Mouse (Mus musculus): ENCODE measurements around the gene 1810049J17Rik. TPM values are rescaled to one million over a fixed set of nuclear protein-coding genes. Genes with fewer than 3 reads are reported as not detected.

Gene 1810049J17Rik
- polyA plus RNA-seq, 1 experiment from 2014 or later, result 1.1 TPM

DNA sequence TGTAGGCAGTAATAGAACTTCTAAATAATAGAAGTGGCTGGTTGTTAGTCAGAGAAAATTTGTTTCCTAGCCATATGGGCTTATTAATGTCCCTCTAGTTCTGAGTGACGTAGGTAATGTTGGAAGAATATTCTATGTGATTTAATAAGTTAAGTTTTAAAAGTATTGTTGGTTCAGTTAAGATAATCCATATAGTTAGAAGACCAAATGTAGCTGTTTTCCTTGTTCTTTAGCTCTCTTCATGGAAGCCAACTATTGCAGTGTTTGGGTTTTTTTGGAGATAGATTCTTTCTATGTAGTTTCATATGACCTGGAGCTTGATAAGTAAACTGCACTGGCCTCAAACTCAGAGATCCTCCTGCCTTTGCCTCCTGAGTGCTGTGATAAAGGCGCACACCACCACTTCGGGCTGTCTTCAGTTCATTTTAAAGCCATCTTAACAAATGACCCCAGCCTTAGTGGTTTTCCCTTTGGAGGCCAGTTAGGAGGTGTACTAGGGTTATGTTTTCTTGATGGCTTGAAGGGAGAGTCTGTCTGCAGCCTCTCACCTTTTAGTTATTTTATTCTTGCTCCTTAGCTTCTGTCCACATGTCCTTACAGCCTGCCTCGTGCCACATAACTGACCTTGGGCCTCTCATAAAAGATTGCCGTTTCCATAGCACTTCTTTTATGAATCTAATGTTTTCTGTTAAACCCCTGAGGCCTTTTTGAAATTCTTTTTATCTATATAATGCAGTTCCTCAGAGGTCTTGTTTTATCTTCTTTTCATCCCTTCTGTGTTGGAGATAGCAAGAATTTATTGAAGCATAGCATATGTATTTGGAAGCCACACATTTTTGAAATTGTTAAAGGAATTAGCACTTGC, 19.1 kb upstream of the 1810049J17Rik start:
- no peak overlapping the region for H3K4me2 ChIP-seq
- WGBS, result 29% methylated on average over 5 of the region's 5 CpGs
- H3K27ac ChIP-seq, result 0 out of 2 replicates have a peak overlapping the region, but pooled peaks have one; percentile 64
- ATAC-seq (replicated peaks), result no peak
- H3K4me1 ChIP-seq, result peaks cover 8% of the 10 kb centered on the region
- no peak overlapping the region for H3K9ac ChIP-seq
- no peak overlapping the region for H3K4me3 ChIP-seq
- no peaks in the 10 kb centered on the region for H3K27me3 ChIP-seq (replicated peaks)
- H3K36me3 ChIP-seq (replicated peaks), result peaks cover 2% of the 10 kb centered on the region; the same call in 1 of the 2 replicates
- H3K9me3 ChIP-seq, result no peaks in the 10 kb centered on the region

DNA sequence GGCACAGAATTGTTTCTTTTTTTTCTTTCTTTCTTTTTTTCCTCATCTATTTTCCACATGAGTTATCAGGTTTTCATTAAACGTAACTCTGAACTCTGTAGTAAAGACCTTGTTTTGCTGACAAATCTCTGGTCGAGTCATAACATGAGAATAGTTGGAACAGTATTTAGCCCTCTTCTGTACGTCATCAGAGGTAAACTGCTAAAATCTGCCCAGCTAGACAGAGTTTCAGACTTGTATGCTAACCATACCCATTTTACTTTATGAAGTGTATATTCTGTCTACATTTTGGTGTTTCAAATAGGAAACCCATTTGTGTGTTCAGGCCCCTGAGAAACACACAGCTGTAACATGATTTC, 16.1 kb upstream of the 1810049J17Rik start:
- no peak overlapping the region for H3K9ac ChIP-seq
- H3K4me3 ChIP-seq, result no peak overlapping the region
- H3K4me1 ChIP-seq, result peaks cover 8% of the 10 kb centered on the region
- H3K36me3 ChIP-seq (replicated peaks), result 0 out of 2 replicates have a peak, but pooled peaks cover under 1% of the 10 kb centered on the region
- no peak overlapping the region for H3K4me2 ChIP-seq
- ATAC-seq (replicated peaks), result no peak
- H3K9me3 ChIP-seq, result no peaks in the 10 kb centered on the region
- 77% methylated on average over 3 of the region's 3 CpGs for WGBS
- no peak overlapping the region for H3K27ac ChIP-seq
- H3K27me3 ChIP-seq (replicated peaks), result no peaks in the 10 kb centered on the region

DNA sequence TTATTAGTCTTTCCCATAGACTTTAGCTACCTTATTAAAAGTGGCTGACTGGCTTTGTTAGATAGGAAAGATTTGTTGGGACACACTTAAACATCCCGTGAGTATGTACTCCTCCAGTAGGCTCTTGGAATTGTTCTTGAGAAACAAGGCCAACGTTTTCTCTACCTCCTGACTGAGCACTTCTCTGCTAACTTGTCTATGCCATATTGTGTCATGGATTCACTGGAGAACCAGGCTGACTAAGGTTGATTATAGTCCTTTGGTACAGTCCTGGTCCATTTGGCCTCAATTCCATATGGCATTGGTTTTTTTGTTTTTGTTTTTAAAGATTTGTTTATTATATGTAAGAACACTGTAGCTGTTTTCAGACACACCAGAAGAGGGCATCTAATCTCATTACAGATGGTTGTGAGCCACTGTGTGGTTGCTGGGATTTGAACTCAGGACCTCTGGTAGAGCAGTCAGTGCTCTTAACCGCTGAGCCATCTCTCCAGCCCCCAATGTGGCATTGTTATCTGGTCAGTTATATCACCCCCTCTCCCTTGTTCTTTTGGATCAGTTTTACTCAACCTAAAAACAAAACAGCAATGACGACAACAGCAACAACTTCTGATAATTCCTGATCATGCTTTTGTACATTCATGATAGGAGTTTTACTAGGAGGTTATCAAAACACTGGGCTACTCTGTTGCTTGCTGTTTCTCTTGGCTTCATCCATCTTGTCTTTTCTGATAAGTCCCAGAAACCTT, 15.5 kb upstream of the 1810049J17Rik start:
- Histone ChIP-seq H3K27me3 (replicated peaks) (no peaks in the 10 kb centered on the region), H3K4me2 (no peak overlapping the region), H3K9me3 (no peaks in the 10 kb centered on the region), H3K9ac (no peak overlapping the region), H3K4me3 (no peak overlapping the region), H3K27ac (no peak overlapping the region), H3K36me3 (replicated peaks) (no peaks in the 10 kb centered on the region), H3K4me1 (peaks cover 8% of the 10 kb centered on the region)
- no peak for ATAC-seq (replicated peaks)
- WGBS, result 88% methylated on average over 4 of the region's 4 CpGs

DNA sequence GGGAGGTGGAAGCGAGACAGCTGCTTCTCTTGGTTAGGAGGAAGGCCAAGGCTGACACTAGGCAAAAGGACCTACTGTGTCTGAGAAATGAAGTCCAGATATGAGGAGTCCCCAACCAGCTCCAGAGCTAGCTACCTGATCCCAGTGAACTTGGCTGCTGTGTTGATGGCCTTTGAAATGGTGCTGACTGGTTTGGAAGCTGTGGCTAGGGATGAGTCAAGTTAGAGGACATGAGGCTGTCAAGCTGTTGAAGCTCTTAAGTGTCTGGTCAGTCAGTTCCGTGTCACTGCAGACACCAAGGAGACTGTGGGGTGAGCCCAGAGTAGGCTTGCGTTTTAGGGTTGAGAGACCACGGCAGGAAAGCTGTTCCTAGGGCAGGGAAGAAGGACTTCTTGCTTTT, 12.7 kb upstream of the 1810049J17Rik start:
- 82% methylated on average over 4 of the region's 4 CpGs for WGBS
- H3K36me3 ChIP-seq (replicated peaks), result no peaks in the 10 kb centered on the region

DNA sequence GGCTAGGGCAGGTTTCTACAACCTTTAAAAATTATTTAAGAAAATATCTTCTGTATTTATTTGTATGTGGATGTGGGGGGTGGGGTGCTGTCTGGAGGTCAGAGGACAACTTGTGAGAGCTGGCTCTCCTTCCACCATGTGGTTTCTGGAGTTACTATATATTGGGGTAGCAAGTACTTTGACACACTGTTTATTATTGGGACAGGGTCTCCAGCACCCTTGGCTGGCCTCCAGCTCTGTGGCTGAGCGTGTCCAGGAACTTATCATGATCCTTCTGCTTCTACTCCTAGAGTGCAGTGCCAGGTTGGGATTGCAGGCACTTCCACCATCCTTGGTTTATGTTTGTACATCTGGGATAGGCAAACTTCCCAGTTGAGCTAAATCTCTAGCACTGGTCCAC, 9.6 kb upstream of the 1810049J17Rik start:
- H3K9ac ChIP-seq, result no peak overlapping the region
- ATAC-seq (replicated peaks), result no peak
- 71% methylated on average over 1 of the region's 1 CpGs for WGBS

More for the DNA sequence above, 12.7 kb upstream of the 1810049J17Rik start:
- Histone ChIP-seq H3K27ac (no peak overlapping the region), H3K9me3 (no peaks in the 10 kb centered on the region), H3K27me3 (replicated peaks) (no peaks in the 10 kb centered on the region), H3K9ac (no peak overlapping the region), H3K4me1 (no peaks in the 10 kb centered on the region; the same call in 1 of the 2 replicates), H3K4me3 (no peak overlapping the region), H3K4me2 (no peak overlapping the region)
- ATAC-seq (replicated peaks), result no peak

DNA sequence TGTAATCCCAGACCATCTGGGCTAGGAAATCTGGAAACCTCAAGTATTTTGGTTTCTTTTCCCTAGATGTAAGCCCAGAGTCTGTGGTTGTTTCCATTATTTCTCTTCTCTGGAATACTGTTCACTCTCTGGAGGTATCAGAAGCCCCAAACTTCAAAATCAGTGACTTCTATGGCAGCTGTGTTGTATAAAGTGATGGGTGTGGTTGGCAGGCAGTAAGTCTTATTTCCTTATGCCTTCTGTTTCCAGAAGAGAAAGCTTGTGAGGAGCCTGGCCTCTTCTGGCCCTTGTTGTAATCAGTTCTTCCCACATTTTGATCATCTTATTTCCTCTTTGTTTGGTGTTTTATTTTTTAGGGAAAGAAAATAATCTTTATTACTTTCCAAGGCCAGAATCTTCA, 9.2 kb upstream of the 1810049J17Rik start:
- Histone ChIP-seq H3K9ac (no peak overlapping the region), H3K4me3 (no peak overlapping the region), H3K4me2 (no peak overlapping the region), H3K27me3 (replicated peaks) (no peaks in the 10 kb centered on the region), H3K27ac (no peak overlapping the region), H3K36me3 (replicated peaks) (no peaks in the 10 kb centered on the region), H3K4me1 (no peaks in the 10 kb centered on the region; the same call in 1 of the 2 replicates), H3K9me3 (no peaks in the 10 kb centered on the region)
- no peak for ATAC-seq (replicated peaks)

More for the DNA sequence above, 9.6 kb upstream of the 1810049J17Rik start:
- no peaks in the 10 kb centered on the region for H3K9me3 ChIP-seq
- H3K36me3 ChIP-seq (replicated peaks), result no peaks in the 10 kb centered on the region
- H3K4me1 ChIP-seq, result no peaks in the 10 kb centered on the region; the same call in 1 of the 2 replicates
- no peak overlapping the region for H3K27ac ChIP-seq
- no peak overlapping the region for H3K4me3 ChIP-seq
- H3K4me2 ChIP-seq, result no peak overlapping the region
- H3K27me3 ChIP-seq (replicated peaks), result no peaks in the 10 kb centered on the region

DNA sequence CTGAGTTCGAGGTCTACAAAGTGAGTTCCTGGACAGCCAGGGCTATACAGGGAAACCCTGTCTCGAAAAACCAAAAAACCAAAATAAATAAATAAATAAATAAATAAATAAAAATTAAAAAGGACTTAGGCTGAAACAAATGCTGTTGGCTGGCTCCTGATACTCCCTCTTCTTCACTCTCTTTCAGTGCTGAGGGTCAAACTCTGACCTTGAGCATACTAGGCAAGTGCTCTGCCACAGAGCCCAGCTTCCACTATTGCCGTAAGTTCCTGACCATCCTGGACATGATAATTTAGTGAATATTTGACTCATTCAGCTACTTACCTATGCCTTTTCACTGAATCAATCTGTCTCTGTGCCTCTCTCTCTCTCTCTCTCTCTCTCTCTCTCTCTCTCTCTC, 8.7 kb upstream of the 1810049J17Rik start:
- no peak for ATAC-seq (replicated peaks)
- Histone ChIP-seq H3K4me1 (peaks cover 4% of the 10 kb centered on the region; the same call in 1 of the 2 replicates), H3K4me2 (no peak overlapping the region), H3K27ac (no peak overlapping the region), H3K9me3 (no peaks in the 10 kb centered on the region), H3K27me3 (replicated peaks) (no peaks in the 10 kb centered on the region), H3K9ac (no peak overlapping the region), H3K4me3 (no peak overlapping the region), H3K36me3 (replicated peaks) (no peaks in the 10 kb centered on the region)
- WGBS, result 89% methylated on average over 3 of the region's 3 CpGs

DNA sequence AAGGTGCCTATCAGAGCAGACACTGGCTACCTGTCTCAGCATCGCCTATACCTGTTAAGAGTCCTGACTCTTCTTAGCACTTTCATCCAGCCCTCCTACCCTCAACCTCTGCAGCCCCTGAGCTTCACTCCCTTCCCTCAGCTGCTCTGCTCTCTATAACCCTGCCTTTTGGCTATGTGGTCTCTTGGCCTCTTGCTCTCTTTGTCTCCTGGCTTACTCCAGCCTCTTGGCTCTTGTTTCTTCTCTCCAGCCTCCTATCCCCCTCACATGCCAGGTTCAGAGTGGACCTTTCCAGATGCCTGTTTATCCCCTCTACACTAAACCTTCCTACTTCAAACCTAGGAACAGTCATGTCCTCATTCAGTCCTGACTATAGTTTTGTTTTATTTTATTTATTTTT, 2.6 kb upstream of the 1810049J17Rik start:
- no peaks in the 10 kb centered on the region; the same call in 1 of the 2 replicates for H3K27me3 ChIP-seq (replicated peaks)
- no peaks in the 10 kb centered on the region for H3K36me3 ChIP-seq (replicated peaks)
- ATAC-seq (replicated peaks), result no peak
- no peak overlapping the region for H3K4me3 ChIP-seq
- H3K9me3 ChIP-seq, result no peaks in the 10 kb centered on the region
- H3K4me1 ChIP-seq, result peaks cover 29% of the 10 kb centered on the region
- H3K9ac ChIP-seq, result no peak overlapping the region
- no peak overlapping the region for H3K4me2 ChIP-seq
- H3K27ac ChIP-seq, result no peak overlapping the region
- 86% methylated on average over 1 of the region's 1 CpGs for WGBS

DNA sequence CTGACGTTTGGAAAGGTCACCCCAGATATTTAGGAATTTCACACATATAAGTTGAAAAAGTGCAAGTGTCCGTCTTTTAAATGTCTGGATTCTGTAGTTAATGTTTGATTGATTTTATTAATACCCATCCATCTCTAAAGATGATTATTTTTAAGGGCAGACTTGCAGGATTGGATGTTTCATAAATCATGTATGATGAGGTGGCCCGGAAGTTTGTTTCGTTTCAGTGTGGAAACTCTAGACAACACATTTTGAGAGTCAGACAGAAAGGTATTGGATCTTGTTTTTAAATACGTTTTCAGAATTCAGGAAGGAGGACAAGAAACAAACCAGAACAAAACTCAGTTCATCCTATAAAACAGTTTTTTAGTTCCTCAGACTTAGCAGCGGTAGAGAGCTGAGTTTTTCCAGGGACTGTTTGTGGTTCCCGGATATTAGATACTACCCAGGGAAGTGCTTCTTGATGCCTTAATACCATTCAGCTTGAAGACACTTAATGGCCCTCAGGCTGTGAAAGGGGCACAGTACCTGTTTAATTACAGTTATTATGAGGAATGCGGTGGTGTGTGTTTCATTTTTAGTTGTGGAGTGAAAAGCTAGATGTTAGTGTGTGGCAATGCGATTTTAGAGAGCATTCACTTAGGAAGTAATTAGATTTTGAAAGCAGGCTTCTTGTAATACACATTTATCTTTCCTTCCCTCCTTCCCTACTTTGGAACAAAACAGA, 1.1 kb upstream of the 1810049J17Rik start:
- H3K36me3 ChIP-seq (replicated peaks), result no peaks in the 10 kb centered on the region

DNA sequence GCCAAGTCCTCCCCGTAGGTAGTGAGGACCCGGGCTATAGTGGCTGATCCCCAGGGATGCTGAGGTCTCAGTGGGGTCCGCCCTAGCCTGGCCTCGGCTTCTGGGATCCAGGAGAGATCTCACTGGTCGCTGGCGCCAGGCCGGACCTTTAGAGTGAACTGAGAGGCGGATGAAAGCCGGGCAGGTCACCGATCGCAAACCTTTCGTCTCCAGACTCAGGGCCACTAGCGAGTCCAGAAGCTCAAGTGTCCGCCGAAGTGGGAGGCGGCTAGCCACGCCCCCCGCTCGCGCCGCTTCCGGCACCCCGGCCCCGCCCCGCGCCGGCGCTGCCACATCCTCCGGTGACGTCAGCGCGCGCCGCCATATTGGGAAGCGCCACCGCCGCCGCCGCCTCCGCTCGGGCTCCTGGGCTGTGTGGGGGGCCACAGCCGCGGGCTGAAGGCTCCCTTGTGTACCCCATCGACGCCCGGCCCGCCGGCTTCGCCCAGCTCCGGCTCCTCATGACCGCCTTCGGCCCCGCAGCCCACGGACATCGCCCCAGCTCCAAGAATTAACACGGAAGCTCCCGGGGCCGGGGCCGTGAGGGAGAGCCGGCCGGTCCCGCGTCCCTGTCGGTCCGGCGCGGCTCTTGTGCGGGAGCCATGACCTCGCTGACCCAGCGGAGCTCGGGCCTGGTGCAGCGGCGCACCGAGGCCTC, 460 bp downstream of the 1810049J17Rik start, which contains the start of gene Golph3:
TSS of gene Golph3 (plus strand) at position 360 of the 697 bp plus-strand sequence.
- peak; percentile 97 for ATAC-seq (replicated peaks)
- Histone ChIP-seq H3K27ac (peak within 1 kb of the TSS; percentile 96), H3K9me3 (no peaks in the 10 kb centered on the region), H3K9ac (peak within 1 kb of the TSS; percentile 92), H3K27me3 (replicated peaks) (peaks cover 4% of the 10 kb centered on the region; the same call in 1 of the 2 replicates), H3K36me3 (replicated peaks) (no peaks in the 10 kb centered on the region), H3K4me1 (peaks cover 29% of the 10 kb centered on the region), H3K4me3 (peak within 1 kb of the TSS; percentile 91), H3K4me2 (peak within 1 kb of the TSS; percentile 78)
- 0% methylated on average over 70 of the region's 74 CpGs for WGBS

More for the DNA sequence above, 1.1 kb upstream of the 1810049J17Rik start:
- 18% methylated on average over 9 of the region's 9 CpGs for WGBS
- Histone ChIP-seq H3K4me1 (peaks cover 29% of the 10 kb centered on the region), H3K4me3 (peak overlapping the region; percentile 91), H3K9ac (peak overlapping the region; percentile 92), H3K4me2 (peak overlapping the region; percentile 78), H3K27me3 (replicated peaks) (peaks cover 4% of the 10 kb centered on the region; the same call in 1 of the 2 replicates), H3K27ac (no peak overlapping the region), H3K9me3 (no peaks in the 10 kb centered on the region)
- no peak for ATAC-seq (replicated peaks)

DNA sequence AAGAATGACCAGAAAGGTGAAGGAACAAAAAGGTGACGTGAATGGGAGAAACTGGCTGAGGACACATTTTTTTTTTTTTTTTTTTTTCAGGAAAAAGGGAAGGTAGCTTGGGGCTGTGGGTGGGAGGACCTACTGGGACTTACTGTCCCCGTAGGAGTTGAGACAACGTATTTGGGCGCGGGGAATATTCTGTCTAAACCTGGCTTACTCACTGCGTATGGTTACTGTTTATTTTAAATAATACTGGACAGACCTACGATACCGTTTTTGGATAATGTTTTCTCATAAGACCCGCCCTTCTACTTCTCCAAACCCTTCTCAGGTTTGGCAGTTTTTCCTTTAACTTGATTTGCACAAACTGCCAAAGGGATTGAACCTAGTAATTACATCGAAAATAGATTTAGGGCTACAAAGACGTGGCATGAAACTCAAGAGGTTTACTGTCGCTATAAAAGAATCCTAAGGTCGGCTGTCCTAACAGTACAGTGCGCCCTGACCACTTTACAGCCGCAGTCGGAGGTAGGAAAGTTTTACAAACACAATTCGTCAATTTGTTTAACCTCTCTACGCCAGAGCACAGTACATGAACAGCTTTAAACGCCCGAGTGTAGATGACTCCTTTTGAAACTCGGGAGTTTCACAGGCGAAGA, 1.1 kb downstream of the 1810049J17Rik start:
- H3K27ac ChIP-seq, result peak overlapping the region; percentile 96
- H3K4me2 ChIP-seq, result peak overlapping the region; percentile 78
- no peaks in the 10 kb centered on the region for H3K36me3 ChIP-seq (replicated peaks)
- WGBS, result 6% methylated on average over 22 of the region's 22 CpGs
- H3K27me3 ChIP-seq (replicated peaks), result peaks cover 4% of the 10 kb centered on the region; the same call in 1 of the 2 replicates
- peak overlapping the region; percentile 91 for H3K4me3 ChIP-seq
- H3K4me1 ChIP-seq, result peaks cover 27% of the 10 kb centered on the region
- no peak; the same call in 1 of the 2 replicates for ATAC-seq (replicated peaks)
- H3K9ac ChIP-seq, result peak overlapping the region; percentile 92
- no peaks in the 10 kb centered on the region for H3K9me3 ChIP-seq
